Mouse (Mus musculus) left cerebral cortex, postnatal 14 days (tissue): ENCODE measurements around the gene Rasgef1a. TPM values are rescaled to one million over a fixed set of nuclear protein-coding genes. Genes with fewer than 3 reads are reported as not detected.

Experiments
- DNase-seq, 2 experiments: peaks; one replicate each; pipeline ENCODE4 v3.0.0; 2021 to 2022; ENCODE audit warnings: low spot score in 2 of 2, mixed read lengths in 1 of 2
- intact Hi-C: fragments of 180-260 bp; cut with DNase I; formaldehyde crosslinking; loops from one replicate; pipeline ENCODE4 v1.15.1; 2025
- total RNA-seq, 2 experiments: library from RNA; stranded (reverse); gene quantifications; 2 replicates each; pipeline ENCODE4 v1.2.3; 2021

Rasgef1a gene
- total RNA-seq, 2 experiments from 2014 or later = 121 to 129 TPM

GRCm38 (mm10) chr6:118065837-118066198, 54.6 kb downstream of the Rasgef1a start:
- intact Hi-C loops = loop anchor here (5.0 kb wide), 1 partner anchor 54 kb away; the partner anchor contains the start of gene Rasgef1a
- peak in 1 of 2 experiments; percentile 15 for DNase-seq

- peak; percentile 68 to 83 for DNase-seq
- intact Hi-C loops = loop anchor here (5.0 kb wide), 1 partner anchor 54 kb away; the partner anchor contains the start of gene Rasgef1a
Observed at GRCm38 (mm10) chr6:118066199-118067081, 55.2 kb downstream of the Rasgef1a start.

- intact Hi-C loops = loop anchor here (5.0 kb wide), 1 partner anchor 55 kb away; the partner anchor contains the start of gene Rasgef1a
- no peak for DNase-seq
Observed at GRCm38 (mm10) chr6:118067720-118068119, 56.5 kb downstream of the Rasgef1a start.

- intact Hi-C loops = no loop called here
- DNase-seq = peak; percentile 67 to 74
Observed at GRCm38 (mm10) chr6:118070321-118071012, 59.2 kb downstream of the Rasgef1a start.

- no peak for DNase-seq
- intact Hi-C loops = no loop called here
Observed at GRCm38 (mm10) chr6:118071013-118071350, 59.7 kb downstream of the Rasgef1a start.

GRCm38 (mm10) chr6:118071416-118071815, 60.2 kb downstream of the Rasgef1a start:
- intact Hi-C loops = no loop called here
- no peak for DNase-seq

- DNase-seq = no peak
- intact Hi-C loops = no loop called here
Observed at GRCm38 (mm10) chr6:118072176-118072575, 60.9 kb downstream of the Rasgef1a start.

GRCm38 (mm10) chr6:118074151-118074550, 62.9 kb downstream of the Rasgef1a start:
- intact Hi-C loops = no loop called here
- no peak for DNase-seq

- intact Hi-C loops = no loop called here
- DNase-seq = no peak
Observed at GRCm38 (mm10) chr6:118076256-118076655, 65.0 kb downstream of the Rasgef1a start.

GRCm38 (mm10) chr6:118076748-118077147, 65.5 kb downstream of the Rasgef1a start:
- DNase-seq = no peak
- intact Hi-C loops = no loop called here

- no peak for DNase-seq
- intact Hi-C loops = no loop called here
Observed at GRCm38 (mm10) chr6:118077421-118077820, 66.2 kb downstream of the Rasgef1a start.

GRCm38 (mm10) chr6:118078751-118079150, 67.5 kb downstream of the Rasgef1a start:
- no peak for DNase-seq
- intact Hi-C loops = no loop called here

- DNase-seq = no peak
- intact Hi-C loops = no loop called here
Observed at GRCm38 (mm10) chr6:118079292-118079691, 68.1 kb downstream of the Rasgef1a start.

- no peak for DNase-seq
- intact Hi-C loops = no loop called here
Observed at GRCm38 (mm10) chr6:118079762-118080465, 68.7 kb downstream of the Rasgef1a start.

- no peak for DNase-seq
Observed at GRCm38 (mm10) chr6:118080711-118081110, 69.5 kb downstream of the Rasgef1a start.

GRCm38 (mm10) chr6:118082384-118082783, 71.1 kb downstream of the Rasgef1a start:
- intact Hi-C loops = no loop called here
- no peak for DNase-seq

More at GRCm38 (mm10) chr6:118080711-118081110, 69.5 kb downstream of the Rasgef1a start:
- intact Hi-C loops = no loop called here

GRCm38 (mm10) chr6:118083608-118084007, 72.4 kb downstream of the Rasgef1a start:
- intact Hi-C loops = no loop called here

GRCm38 (mm10) chr6:118084596-118084995, 73.4 kb downstream of the Rasgef1a start:
- no peak for DNase-seq
- intact Hi-C loops = no loop called here

More at GRCm38 (mm10) chr6:118083608-118084007, 72.4 kb downstream of the Rasgef1a start:
- DNase-seq = no peak

GRCm38 (mm10) chr6:118087955-118088354, 76.7 kb downstream of the Rasgef1a start:
- peak in 1 of 2 experiments; percentile 83 for DNase-seq
- intact Hi-C loops = no loop called here
